Mouse (Mus musculus) ES-CJ7 (cell line): ENCODE data around the gene Myrfl.

Source experiments
- DNase-seq: peaks from one replicate; pipeline ENCODE4 v3.0.0; 2011; ENCODE audit warnings: low read depth, low spot score

The Myrfl gene

DNA sequence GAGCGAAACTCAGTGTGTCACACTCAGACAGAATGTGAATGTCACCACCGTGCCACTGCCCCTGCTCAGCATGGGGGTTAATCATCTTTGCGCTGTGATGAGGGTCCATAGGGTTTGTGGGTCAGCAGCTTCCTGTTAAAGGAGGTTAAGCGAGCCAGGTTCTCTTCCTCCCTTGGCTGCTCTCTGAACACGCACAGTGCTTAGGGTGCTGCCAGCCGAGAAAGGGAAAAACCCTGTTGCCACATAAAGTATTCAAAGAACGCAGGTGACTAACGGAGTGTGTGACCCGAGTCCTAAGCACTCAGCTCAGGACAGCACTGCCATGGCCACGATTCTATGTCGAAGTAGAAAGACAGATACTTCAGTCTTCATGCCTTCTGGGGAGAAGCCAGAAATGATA lies 69.4 kb downstream of the Myrfl start:
- DNase-seq: no peak

- DNase-seq: no peak
These were observed 81.2 kb downstream of the Myrfl start for GRCm38 (mm10) chr10:116815311-116816060.

- DNase-seq: no peak
These were observed 83.6 kb downstream of the Myrfl start for GRCm38 (mm10) chr10:116813150-116813549.

GRCm38 (mm10) chr10:116810738-116811137 lies 86.0 kb downstream of the Myrfl start:
- DNase-seq: no peak

DNA sequence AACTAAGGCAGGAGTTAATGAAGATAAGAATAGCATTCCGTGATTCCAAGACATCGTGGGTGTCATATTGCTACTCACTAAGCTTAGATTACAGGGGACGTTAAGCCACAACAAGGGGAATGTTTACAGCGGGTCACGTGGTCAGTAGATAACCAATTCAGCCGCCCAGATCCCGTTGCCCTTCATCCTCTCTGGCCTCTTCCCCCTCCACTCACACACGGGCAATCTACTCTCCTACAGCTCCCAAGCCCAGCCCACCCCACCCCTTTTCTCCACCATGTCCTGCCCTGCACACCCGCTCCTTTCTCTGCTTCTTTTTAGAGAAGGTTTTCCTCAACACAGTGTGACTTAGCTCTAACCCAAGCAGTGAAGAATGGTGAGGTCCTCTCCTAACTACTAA lies 87.3 kb downstream of the Myrfl start:
- no peak for DNase-seq

- peak; percentile 74 for DNase-seq
These were observed 88.0 kb downstream of the Myrfl start for GRCm38 (mm10) chr10:116808556-116809353.

DNA sequence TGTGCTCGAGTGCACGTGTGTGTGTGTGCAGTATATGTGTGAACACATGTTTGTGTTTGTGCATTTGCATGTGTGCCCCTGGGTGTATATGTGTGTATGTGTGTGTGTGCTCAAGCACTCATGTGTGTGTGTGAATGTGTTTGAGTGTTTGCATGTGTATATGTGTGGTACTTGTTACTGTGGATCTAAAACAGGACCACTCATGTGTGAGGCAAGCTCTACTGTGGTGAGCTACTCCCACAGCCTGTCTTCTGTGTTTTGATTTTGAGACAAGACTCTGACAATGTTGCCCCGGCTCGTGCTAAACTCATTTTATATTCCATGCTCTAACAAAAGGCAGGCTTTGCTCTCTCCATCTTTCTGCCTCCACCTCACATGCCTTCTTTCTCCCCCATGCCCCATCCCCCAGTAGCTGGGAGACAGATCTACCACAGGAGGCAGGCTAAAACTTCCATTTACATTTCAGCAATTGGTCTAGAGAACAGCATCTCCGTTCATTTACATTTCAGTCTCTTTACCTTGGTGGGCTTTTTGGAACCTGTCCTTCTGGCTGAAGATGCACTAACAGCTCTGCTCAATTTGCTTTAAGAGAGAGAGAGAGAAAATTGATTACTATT lies 94.4 kb downstream of the Myrfl start:
- DNase-seq: no peak

- DNase-seq: no peak
These were observed 95.4 kb downstream of the Myrfl start for GRCm38 (mm10) chr10:116801281-116801680.

GRCm38 (mm10) chr10:116796066-116796465 lies 100.7 kb downstream of the Myrfl start:
- no peak for DNase-seq

DNA sequence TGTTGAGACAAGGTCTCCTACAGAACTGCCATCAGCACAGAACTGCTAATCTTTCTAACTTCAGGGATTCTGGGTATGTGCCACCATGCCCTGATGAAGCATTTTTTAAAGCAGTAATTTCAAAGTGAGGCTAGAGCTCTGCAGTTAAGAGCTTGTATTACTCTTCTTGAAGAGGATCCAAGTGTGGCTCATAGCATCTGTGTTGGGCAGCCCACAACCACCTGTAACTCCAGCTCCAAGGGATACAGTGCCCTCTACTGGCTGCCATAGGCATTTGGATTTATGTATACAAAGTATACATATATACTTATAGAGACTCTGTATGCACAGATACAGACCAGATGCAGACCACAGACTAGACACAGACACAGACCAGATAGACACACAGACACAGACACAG lies 107.6 kb downstream of the Myrfl start:
- DNase-seq: peak; percentile 73

DNA sequence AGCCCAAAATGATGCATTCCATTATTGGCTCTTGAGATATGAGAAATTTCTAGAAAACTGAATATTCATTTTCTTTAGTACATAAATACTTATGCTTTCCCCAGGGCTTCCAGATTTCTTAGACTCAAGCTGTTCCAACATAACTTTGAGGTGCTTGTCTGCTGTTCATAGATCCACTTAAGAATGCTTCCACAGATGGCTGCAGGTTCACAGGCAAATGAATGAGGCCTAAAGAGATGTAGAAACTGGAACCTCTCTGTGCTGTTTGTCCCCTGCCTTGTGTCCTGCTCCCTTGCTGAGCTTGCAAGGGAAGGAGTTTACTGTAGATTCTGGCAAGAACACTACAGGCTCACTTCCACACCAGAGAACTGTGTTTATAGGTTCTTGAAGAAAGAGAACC lies 108.3 kb downstream of the Myrfl start:
- no peak for DNase-seq

GRCm38 (mm10) chr10:116784098-116784497 lies 112.6 kb downstream of the Myrfl start:
- no peak for DNase-seq

- no peak for DNase-seq
These were observed 113.7 kb downstream of the Myrfl start for GRCm38 (mm10) chr10:116783020-116783419.

- no peak for DNase-seq
These were observed 118.8 kb downstream of the Myrfl start for GRCm38 (mm10) chr10:116777947-116778346.

GRCm38 (mm10) chr10:116776846-116777245 lies 119.9 kb downstream of the Myrfl start:
- peak; percentile 47 for DNase-seq

- DNase-seq: no peak
These were observed 122.6 kb downstream of the Myrfl start for GRCm38 (mm10) chr10:116773846-116774750.

DNA sequence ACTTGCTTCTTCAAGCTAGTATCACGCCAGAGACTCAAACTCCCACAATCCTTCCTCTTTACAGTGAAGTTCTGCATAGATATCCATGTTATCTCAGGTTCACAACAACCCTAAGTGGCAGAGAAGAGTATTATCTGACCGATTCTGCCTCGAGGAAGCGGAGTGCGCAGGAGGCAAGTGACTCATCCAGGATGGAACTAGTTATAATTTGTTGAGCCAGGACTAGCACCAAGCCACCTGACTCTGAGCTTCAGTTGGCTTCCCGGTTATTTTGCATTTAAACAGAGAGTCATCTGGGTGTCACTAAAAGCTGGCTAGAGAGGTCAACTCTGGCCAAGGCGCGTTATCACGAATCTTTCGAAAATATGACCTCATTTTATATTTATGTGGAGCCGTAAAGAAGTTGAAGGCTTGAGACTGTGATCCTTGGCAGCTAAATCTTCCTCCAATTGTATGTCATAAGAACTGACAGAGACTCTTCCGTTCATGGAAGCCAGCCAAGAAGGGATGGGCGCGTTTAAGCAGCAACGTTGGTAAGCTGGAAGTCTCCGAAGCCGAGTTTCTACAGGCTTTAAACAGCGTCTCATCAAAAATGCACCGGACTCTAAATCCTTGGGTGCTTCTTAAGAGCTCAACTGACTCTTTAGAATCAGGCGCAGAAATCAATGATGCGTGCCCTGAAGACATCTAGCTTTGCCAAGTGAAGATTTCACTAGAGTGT lies 125.3 kb downstream of the Myrfl start:
- DNase-seq: no peak

DNA sequence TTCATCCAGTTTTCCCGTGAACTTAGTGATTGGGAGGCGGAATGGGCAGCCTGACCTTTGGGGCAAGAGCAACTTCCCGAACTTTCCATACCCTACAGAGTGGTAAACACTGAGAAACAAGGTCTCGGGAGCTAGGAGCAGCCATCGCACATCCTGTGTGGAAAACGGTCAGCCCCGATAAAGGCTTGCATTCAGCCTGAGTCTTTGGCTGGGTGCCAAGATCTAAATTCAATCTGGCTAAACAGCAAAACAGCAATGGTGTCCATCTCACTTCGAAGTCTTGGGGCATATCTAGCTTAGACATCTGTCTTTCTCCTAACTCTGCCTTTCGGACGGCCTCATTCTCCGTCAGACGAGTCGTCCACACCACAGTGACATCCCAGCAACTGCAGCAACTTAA lies 128.1 kb downstream of the Myrfl start:
- DNase-seq: no peak

DNA sequence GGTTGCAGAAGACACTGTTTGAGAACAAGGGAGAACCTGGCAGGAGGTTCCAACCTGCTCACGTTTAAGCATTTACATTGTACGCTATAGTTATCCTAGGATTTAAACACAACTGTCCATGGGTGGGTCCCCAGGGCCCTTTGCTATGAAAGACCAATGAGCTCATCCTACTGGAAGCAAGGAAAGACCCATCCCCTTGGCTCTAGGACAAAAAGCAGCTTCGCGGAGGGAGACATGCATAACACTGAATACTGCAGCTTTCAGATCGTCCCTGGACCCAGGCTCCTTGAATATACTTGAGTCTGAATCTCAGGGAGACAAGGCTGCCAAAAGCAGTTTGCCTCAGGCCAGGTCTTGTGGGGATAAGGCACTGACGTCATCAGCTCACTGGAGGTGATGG lies 130.2 kb downstream of the Myrfl start:
- no peak for DNase-seq

GRCm38 (mm10) chr10:116761476-116762068 lies 135.1 kb downstream of the Myrfl start:
- DNase-seq: peak; percentile 27
